Mouse (Mus musculus): ENCODE measurements around the gene Tagln2.

Tagln2 gene

GRCm38 (mm10) chr1:172499765-172500441, at the start of gene Tagln2:
Gene Tagln2, plus strand, starts transcription at chr1:172500047.
- peak; percentile 65 to 83 for DNase-seq

DNA sequence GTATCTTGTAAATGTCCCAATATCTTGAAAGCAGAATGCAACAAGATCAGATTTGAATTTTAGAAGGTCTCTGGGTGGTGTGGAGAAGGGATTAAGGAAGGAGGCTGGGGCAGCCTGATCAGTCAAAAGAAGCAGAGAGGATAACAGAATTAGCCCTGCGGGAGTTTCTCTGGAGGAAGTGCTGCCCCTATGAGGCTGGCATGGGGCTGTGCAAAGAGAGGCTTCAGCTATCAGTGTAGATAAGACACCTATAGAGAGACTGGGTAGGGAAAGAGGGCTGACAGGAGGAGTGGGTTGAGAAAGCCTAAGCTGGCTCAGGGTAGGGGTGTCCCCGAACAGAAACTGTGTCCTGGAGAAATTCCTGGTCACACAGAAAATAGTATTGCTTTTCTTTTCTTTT, 49.6 kb upstream of the Tagln2 start:
- DNase-seq = no peak

GRCm38 (mm10) chr1:172450848-172451470, 48.9 kb upstream of the Tagln2 start:
- DNase-seq = no peak

DNA sequence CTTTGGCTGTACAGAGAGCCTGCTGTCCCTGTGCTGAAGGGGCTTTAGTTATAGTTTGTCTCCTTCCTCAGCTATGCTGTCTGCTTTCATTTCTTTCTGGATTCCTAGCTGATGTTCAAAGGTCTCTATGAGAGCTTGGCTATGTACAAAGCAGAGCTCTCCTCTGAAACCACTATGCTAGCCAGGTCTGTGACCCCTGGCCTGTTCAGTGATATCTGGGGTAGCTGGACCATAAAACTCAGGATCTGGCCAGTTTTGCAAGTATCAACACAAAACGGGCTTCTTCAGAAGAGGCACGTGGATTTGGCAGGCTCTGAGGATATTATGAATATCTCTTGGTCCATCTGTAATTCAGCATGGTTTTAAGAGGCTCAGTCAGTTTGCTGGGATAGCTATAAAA, 46.9 kb upstream of the Tagln2 start:
- DNase-seq = no peak

GRCm38 (mm10) chr1:172453810-172454209, 46.0 kb upstream of the Tagln2 start:
- DNase-seq = no peak

DNA sequence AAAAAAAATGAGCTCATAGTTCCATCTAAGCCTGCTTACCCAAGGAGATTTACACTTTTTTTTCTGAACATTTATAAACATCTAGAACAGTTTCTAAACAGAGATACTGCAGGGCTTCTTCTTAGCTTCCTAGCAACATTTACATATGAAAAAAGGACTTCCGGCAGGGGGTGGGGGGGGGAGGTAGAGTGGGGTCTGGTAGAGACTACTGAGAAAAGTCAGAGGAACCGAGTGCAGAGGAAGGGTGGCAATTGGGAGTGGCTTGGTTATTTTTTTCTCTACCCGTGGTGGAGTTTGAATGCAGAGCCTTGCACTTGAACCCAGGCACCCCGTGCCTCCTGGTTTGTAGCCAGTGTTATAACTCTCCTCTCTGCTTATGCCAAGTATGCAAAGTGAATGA, 44.4 kb upstream of the Tagln2 start:
- DNase-seq = peak in 1 of 2 experiments; percentile 16

DNA sequence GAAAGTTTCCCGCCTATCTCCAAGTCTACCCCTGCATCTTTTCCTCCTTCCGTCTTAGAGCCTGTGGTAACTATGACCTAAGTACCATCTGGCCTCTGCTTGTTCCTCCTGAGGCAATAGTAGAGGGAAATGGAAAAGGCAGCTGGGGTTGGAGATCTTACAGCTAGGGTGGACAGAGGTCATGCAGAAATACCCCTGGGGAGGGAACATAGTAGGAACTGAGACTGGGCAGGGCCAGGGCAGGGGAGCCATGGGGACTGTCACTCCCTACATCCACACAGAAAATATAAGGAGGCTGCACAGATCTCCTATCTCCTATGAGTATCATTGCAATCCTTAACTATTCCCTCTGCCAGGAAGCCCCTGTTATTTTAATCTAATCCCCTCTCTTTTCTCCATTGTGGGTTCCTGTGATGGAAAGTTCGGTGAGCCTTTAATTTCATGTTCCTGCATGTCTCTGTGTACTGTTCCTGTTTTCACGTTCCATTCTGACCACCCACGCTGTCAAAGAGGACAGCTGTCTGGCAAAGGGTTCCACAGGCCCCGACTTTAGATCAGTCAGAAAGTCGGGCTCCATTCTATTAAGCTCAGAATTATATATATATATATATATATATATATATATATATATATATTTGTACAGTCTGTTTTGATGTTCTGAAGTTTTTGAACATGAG, 43.7 kb upstream of the Tagln2 start:
- DNase-seq = no peak

GRCm38 (mm10) chr1:172457196-172457595, 42.7 kb upstream of the Tagln2 start:
- DNase-seq = no peak

DNA sequence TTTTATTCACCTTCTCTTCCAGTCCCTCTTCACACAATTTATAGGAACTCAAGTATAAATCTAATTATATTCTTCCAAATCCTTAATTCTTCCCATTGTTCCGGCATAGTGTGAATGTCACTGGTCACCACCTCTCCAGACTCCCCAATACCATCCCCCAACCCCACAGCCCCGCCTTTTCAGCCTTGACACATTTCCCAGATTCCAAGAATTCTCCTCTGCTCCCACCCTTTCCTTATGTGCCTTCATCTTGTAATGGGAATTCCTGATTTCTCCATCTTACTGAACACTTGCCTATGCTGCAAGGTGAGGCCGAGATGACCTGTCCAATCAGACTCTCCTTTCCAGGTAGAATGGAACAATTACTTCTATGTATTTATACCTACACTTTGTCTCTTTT, 41.8 kb upstream of the Tagln2 start:
- no peak for DNase-seq

DNA sequence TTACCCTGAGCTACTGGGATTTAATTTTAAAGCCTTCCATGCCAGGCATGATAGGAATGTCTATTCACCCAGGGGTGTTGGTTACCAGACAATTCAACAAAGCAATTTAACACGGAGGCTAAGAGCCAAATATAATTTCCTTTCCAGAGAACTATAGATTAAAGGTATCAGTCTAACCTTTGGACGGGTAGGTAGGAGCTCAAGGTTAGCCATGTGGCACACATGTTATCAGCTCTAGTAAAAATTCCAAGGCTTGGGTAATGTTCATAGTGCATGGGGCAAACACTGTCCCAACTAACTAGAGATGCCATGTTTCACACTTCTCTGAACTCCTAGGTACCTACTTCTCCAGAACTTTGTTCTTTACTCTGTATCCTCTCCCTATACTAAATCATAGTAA, 38.2 kb upstream of the Tagln2 start:
- DNase-seq = no peak

- no peak for DNase-seq
These were observed 37.3 kb upstream of the Tagln2 start for GRCm38 (mm10) chr1:172462534-172462933.

- DNase-seq = no peak
These were observed 36.2 kb upstream of the Tagln2 start for GRCm38 (mm10) chr1:172463387-172464333.

DNA sequence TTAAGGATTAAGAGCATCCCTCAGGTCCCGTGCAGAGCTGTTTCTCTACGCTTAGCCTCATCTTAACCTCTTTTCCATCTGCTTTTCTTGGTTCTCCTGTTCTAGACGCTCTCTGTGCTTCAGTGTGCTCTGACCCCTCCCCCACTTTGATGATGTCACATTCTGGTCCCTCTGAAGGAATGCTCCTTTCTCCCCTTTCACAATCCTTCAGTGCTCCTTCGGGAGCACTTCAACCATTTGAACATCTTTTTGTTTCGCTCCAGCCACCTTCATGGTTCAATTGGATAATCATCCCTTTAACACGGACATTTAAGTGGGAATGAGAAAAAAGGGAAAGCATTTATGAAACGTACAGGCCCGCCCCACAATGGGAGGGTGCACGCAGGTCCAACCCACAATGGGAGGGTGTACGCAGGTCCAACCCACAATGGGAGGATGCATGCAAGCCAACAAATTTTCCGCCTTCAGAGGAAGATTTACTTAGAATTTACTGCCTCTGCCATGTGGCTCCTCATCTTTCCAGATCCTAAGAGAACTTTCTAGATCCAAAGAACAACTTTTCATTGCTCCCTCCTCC, 31.5 kb upstream of the Tagln2 start:
- no peak for DNase-seq

DNA sequence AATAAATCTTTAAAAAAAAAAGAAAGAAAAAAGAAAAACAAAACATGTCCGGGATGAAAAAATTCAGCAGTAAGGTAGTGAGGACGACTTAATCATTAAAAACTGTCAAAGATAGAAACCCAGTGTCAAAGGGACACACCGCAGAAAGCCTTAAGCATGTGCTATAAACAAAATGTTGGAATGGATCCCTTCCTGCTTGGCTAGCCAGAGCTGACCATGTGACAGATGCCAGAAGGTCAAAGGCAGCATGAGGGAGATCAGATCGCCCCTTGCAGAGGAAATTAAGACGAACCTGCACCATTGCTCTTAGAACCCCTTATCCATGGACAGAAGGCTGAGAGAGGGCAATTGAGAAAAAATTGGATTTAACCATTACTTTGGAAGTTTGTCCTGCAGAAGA, 30.5 kb upstream of the Tagln2 start:
- no peak for DNase-seq

GRCm38 (mm10) chr1:172469810-172470448, 29.9 kb upstream of the Tagln2 start:
- DNase-seq = no peak

GRCm38 (mm10) chr1:172472909-172473308, 26.9 kb upstream of the Tagln2 start:
- DNase-seq = no peak

GRCm38 (mm10) chr1:172474196-172474595, 25.7 kb upstream of the Tagln2 start:
- DNase-seq = no peak

- DNase-seq = peak in 1 of 2 experiments; percentile 28
These were observed 24.6 kb upstream of the Tagln2 start, which contains the start of gene Slamf9 for GRCm38 (mm10) chr1:172475054-172475741. Gene Slamf9, plus strand, starts transcription at chr1:172475358.

- no peak for DNase-seq
These were observed 21.8 kb upstream of the Tagln2 start for GRCm38 (mm10) chr1:172478020-172478419.

- no peak for DNase-seq
These were observed 19.5 kb upstream of the Tagln2 start for GRCm38 (mm10) chr1:172480376-172480775.

DNA sequence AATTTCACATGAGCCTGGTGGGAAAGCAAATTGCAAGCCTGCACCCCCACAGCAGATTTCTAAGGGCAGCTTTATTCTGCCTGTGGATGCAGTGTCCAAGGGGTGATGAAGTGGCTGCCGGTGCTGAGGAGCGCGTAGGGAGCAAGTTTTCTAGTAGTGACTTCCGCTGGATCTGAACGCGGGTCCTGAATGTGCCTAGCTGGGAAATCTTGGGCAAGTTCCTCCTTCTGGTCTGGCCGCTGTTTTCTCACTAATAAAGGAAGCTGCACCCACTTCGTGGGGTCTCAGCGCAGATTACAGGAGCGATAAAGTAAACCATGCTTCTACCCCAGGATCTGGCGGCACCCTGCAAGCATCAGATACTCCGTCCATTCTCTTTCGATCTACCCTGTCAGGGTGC, 18.7 kb upstream of the Tagln2 start:
- DNase-seq = no peak
